Mouse (Mus musculus) erythroid progenitor cell, adult 5-6 weeks (primary cell): ENCODE measurements around the gene Trpc1. TPM values are rescaled to one million over a fixed set of nuclear protein-coding genes. Genes with fewer than 3 reads are reported as not detected.

Source experiments
- ATAC-seq: replicated peaks from 2 replicates; pipeline ENCODE4 v1.8.0; 2016; ENCODE audit warnings: moderate number of reproducible peaks, mild to moderate bottlenecking, moderate TSS enrichment, inconsistent platforms; ENCODE audit not compliant: poor library complexity, low FRiP score, severe bottlenecking
- total RNA-seq, 2 experiments: library from RNA; stranded (forward) in 1 of 2; stranded (reverse) in 1 of 2; fragments of 150-400 nt in 1 of 2; fragments of 186-747, 209-891 nt in 1 of 2; gene quantifications; 2 replicates each; pipeline versions ENCODE4 v1.2.3 to v1.2.4; 2015 to 2017; ENCODE audit warnings: low replicate concordance in 2 of 2

Gene Trpc1
- total RNA-seq, 2 experiments from 2014 or later = not detected

GRCm38 (mm10) chr9:95699273-95699672, 50.9 kb downstream of the Trpc1 start:
- ATAC-seq = no peak

GRCm38 (mm10) chr9:95697808-95698207, 52.4 kb downstream of the Trpc1 start:
- no peak for ATAC-seq

GRCm38 (mm10) chr9:95696581-95696980, 53.6 kb downstream of the Trpc1 start:
- no peak for ATAC-seq

- ATAC-seq = no peak
Observed at GRCm38 (mm10) chr9:95695023-95695422, 55.2 kb downstream of the Trpc1 start.

- no peak for ATAC-seq
Observed at GRCm38 (mm10) chr9:95694526-95694925, 55.6 kb downstream of the Trpc1 start.

- ATAC-seq = no peak
Observed at GRCm38 (mm10) chr9:95693528-95694100, 56.6 kb downstream of the Trpc1 start.

GRCm38 (mm10) chr9:95692823-95693222, 57.4 kb downstream of the Trpc1 start:
- ATAC-seq = no peak

GRCm38 (mm10) chr9:95688064-95688463, 62.1 kb downstream of the Trpc1 start:
- peak; percentile 72; the same call in 1 of the 2 replicates for ATAC-seq

- ATAC-seq = no peak
Observed at GRCm38 (mm10) chr9:95685660-95686440, 64.3 kb downstream of the Trpc1 start.

GRCm38 (mm10) chr9:95680691-95681090, 69.5 kb downstream of the Trpc1 start:
- no peak for ATAC-seq

- ATAC-seq = no peak
Observed at GRCm38 (mm10) chr9:95679966-95680365, 70.2 kb downstream of the Trpc1 start.

- ATAC-seq = no peak
Observed at GRCm38 (mm10) chr9:95676021-95676420, 74.2 kb downstream of the Trpc1 start.

GRCm38 (mm10) chr9:95675064-95675699, 75.0 kb downstream of the Trpc1 start:
- ATAC-seq = no peak

GRCm38 (mm10) chr9:95672760-95673159, 77.4 kb downstream of the Trpc1 start:
- ATAC-seq = no peak; the same call in 1 of the 2 replicates

GRCm38 (mm10) chr9:95672331-95672730, 77.8 kb downstream of the Trpc1 start:
- ATAC-seq = no peak

GRCm38 (mm10) chr9:95668306-95668705, 81.9 kb downstream of the Trpc1 start:
- ATAC-seq = no peak

GRCm38 (mm10) chr9:95667836-95668235, 82.3 kb downstream of the Trpc1 start:
- no peak for ATAC-seq

GRCm38 (mm10) chr9:95665835-95666234, 84.3 kb downstream of the Trpc1 start:
- ATAC-seq = no peak

- no peak for ATAC-seq
Observed at GRCm38 (mm10) chr9:95664290-95664989, 85.7 kb downstream of the Trpc1 start.

- no peak for ATAC-seq
Observed at GRCm38 (mm10) chr9:95657941-95658340, 92.2 kb downstream of the Trpc1 start.
